In genomic region chr6:125159773-125160557, GRCm38 (mm10) we compare ENCODE assay signal across 12 mouse cellular contexts. TPM values are rescaled to one million over a fixed set of nuclear protein-coding genes. Genes with fewer than 3 reads are reported as not detected.
A peak's percentile ranks its signal among the peaks of the same experiment; 100 is the strongest.
DNase-seq lines count a peak whose midpoint lies in the region; ATAC-seq lines count a peak whose summit lies in the region.
"Had no signal": no experiment of that assay in that cellular context is flagged by ENCODE, and none has a peak within 500 bp of the region (broad histone marks: within the 10 kb centered on the region; RNA-seq: fewer than 3 reads in every experiment).

No protein-coding gene starts in this region.

- H3K9ac ChIP-seq in forebrain, embryonic 12.5 days: 0 out of 2 replicates have a peak overlapping the region, but pooled peaks have one; percentile 0
- H3K9ac ChIP-seq in forebrain, embryonic 14.5 days (ENCODE audit: low read length): no peak overlapping the region; the same call in 1 of the 2 replicates
- H3K9ac ChIP-seq in limb, embryonic 11.5 days (ENCODE audit: low read length): no peak overlapping the region
- H3K9ac ChIP-seq in limb, embryonic 12.5 days (replicated peaks): no peak overlapping the region
- H3K9ac ChIP-seq: hindbrain, embryonic 15.5 days had no signal

- peaks cover 76% of the 10 kb centered on the region for H3K36me3 ChIP-seq in forebrain, embryonic 12.5 days (replicated peaks)
- H3K36me3 ChIP-seq in forebrain, embryonic 14.5 days (ENCODE audit: control insufficient read depth, insufficient read depth, low read length): peaks cover 62% of the 10 kb centered on the region
- H3K36me3 ChIP-seq in limb, embryonic 11.5 days (ENCODE audit: control insufficient read depth, insufficient read depth, low read length): peaks cover 17% of the 10 kb centered on the region
- peaks cover 95% of the 10 kb centered on the region for H3K36me3 ChIP-seq in limb, embryonic 10.5 days
- peaks cover 93% of the 10 kb centered on the region for H3K36me3 ChIP-seq in limb, embryonic 12.5 days

- no peaks in the 10 kb centered on the region for H3K9me3 ChIP-seq in forebrain, embryonic 12.5 days
- no peaks in the 10 kb centered on the region for H3K9me3 ChIP-seq in forebrain, embryonic 14.5 days (replicated peaks; ENCODE audit: control insufficient read depth, low read length)
- H3K9me3 ChIP-seq in limb, embryonic 11.5 days (ENCODE audit: control insufficient read depth, low read length): no peaks in the 10 kb centered on the region
- H3K9me3 ChIP-seq in limb, embryonic 10.5 days (replicated peaks): no peaks in the 10 kb centered on the region
- no peaks in the 10 kb centered on the region for H3K9me3 ChIP-seq in limb, embryonic 12.5 days
- H3K9me3 ChIP-seq: hindbrain, embryonic 15.5 days had no signal

- no peaks in the 10 kb centered on the region for H3K27me3 ChIP-seq in forebrain, embryonic 12.5 days
- no peaks in the 10 kb centered on the region for H3K27me3 ChIP-seq in forebrain, embryonic 14.5 days (replicated peaks; ENCODE audit: control insufficient read depth, insufficient read depth, low read length)
- no peaks in the 10 kb centered on the region for H3K27me3 ChIP-seq in limb, embryonic 11.5 days (ENCODE audit: control insufficient read depth, insufficient read depth, low read length)
- no peaks in the 10 kb centered on the region for H3K27me3 ChIP-seq in limb, embryonic 10.5 days (ENCODE audit: low read depth, poor library complexity, severe bottlenecking)
- no peaks in the 10 kb centered on the region for H3K27me3 ChIP-seq in limb, embryonic 12.5 days
- H3K27me3 ChIP-seq: hindbrain, embryonic 15.5 days had no signal

- DNase-seq in forebrain, embryonic 14.5 days (ENCODE audit: low spot score): no peak
- DNase-seq in limb, embryonic 11.5 days (ENCODE audit: low spot score): peak; percentile 27
- no peak for DNase-seq in limb, embryonic 10.5 days (ENCODE audit: low spot score)
- DNase-seq in MEL-GATA-1-ER (ENCODE audit: extremely low read depth, low read depth): peak; percentile 66
- no peak for DNase-seq in frontal cortex, adult 2 months (ENCODE audit: extremely low spot score in 1 of 2, low spot score in 1 of 2)
- DNase-seq: cerebellum, adult 8-10 months; lung, adult 18-20 months; right cerebral cortex, postnatal 14 days had no signal

- 87% methylated on average over 7 of the region's 7 CpGs for WGBS in forebrain, embryonic 12.5 days
- WGBS in forebrain, embryonic 14.5 days: 77% methylated on average over 7 of the region's 7 CpGs
- WGBS in limb, embryonic 11.5 days: 88% methylated on average over 7 of the region's 7 CpGs
- WGBS in limb, embryonic 10.5 days: 88% methylated on average over 7 of the region's 7 CpGs
- WGBS in limb, embryonic 12.5 days: 87% methylated on average over 7 of the region's 7 CpGs

- no peak overlapping the region for H3K4me2 ChIP-seq in forebrain, embryonic 12.5 days
- H3K4me2 ChIP-seq in forebrain, embryonic 14.5 days (ENCODE audit: low read length): no peak overlapping the region
- H3K4me2 ChIP-seq in limb, embryonic 11.5 days (ENCODE audit: low read depth, severe bottlenecking): no peak overlapping the region
- H3K4me2 ChIP-seq in limb, embryonic 12.5 days: no peak overlapping the region
- H3K4me2 ChIP-seq: hindbrain, embryonic 15.5 days had no signal

- H3K4me3 ChIP-seq in forebrain, embryonic 12.5 days (replicated peaks): no peak overlapping the region
- no peak overlapping the region for H3K4me3 ChIP-seq in forebrain, embryonic 14.5 days (ENCODE audit: low read depth, low read length)
- H3K4me3 ChIP-seq in limb, embryonic 11.5 days (ENCODE audit: low read depth, low read length): no peak overlapping the region
- no peak overlapping the region for H3K4me3 ChIP-seq in limb, embryonic 10.5 days
- H3K4me3 ChIP-seq in limb, embryonic 12.5 days (replicated peaks): no peak overlapping the region
- H3K4me3 ChIP-seq: hindbrain, embryonic 15.5 days had no signal

- H3K4me1 ChIP-seq in forebrain, embryonic 12.5 days: peaks cover 49% of the 10 kb centered on the region
- H3K4me1 ChIP-seq in forebrain, embryonic 14.5 days (ENCODE audit: control insufficient read depth, insufficient read depth, low read length): peaks cover 12% of the 10 kb centered on the region
- H3K4me1 ChIP-seq in limb, embryonic 11.5 days (ENCODE audit: control insufficient read depth, insufficient read depth, low read length): peaks cover 8% of the 10 kb centered on the region
- peaks cover 29% of the 10 kb centered on the region for H3K4me1 ChIP-seq in limb, embryonic 10.5 days
- peaks cover 31% of the 10 kb centered on the region for H3K4me1 ChIP-seq in limb, embryonic 12.5 days (replicated peaks)

- H3K27ac ChIP-seq in forebrain, embryonic 12.5 days: peak overlapping the region; percentile 61
- H3K27ac ChIP-seq in forebrain, embryonic 14.5 days (ENCODE audit: low read depth, low read length): no peak overlapping the region
- no peak overlapping the region for H3K27ac ChIP-seq in limb, embryonic 11.5 days (replicated peaks; ENCODE audit: low read depth, low read length)
- H3K27ac ChIP-seq in limb, embryonic 10.5 days: no peak overlapping the region
- peak overlapping the region; percentile 64; the same call in 1 of the 2 replicates for H3K27ac ChIP-seq in limb, embryonic 12.5 days
- H3K27ac ChIP-seq: hindbrain, embryonic 15.5 days had no signal

- ATAC-seq in forebrain, embryonic 12.5 days (ENCODE audit: low FRiP score): no peak
- no peak for ATAC-seq in forebrain, embryonic 14.5 days
- ATAC-seq in limb, embryonic 11.5 days (ENCODE audit: insufficient number of reproducible peaks, low FRiP score, low TSS enrichment, low read depth): no peak
- ATAC-seq in limb, embryonic 12.5 days (ENCODE audit: insufficient number of reproducible peaks, insufficient read depth, low FRiP score, low TSS enrichment, low read depth): no peak
- ATAC-seq in cerebellum, adult (ENCODE audit: insufficient number of reproducible peaks, low FRiP score, low TSS enrichment): no peak

RNA-seq across cellular contexts. Expression of gene Gapdh, which starts 6.3 kb away (rescaled TPM):
- polyA plus RNA-seq in forebrain, embryonic 12.5 days (2016; fragmentation: Nextera tagmentation; extraction: Ambion mirVana): 2,231 and 2,319 TPM in 2 replicates
- 1,676 and 1,964 TPM in 2 replicates for polyA plus RNA-seq in forebrain, embryonic 14.5 days (2014; fragmentation: Nextera tagmentation; extraction: Ambion mirVana)
- 2,642 and 2,787 TPM in 2 replicates for polyA plus RNA-seq in limb, embryonic 11.5 days (2014; fragmentation: Nextera tagmentation; extraction: Ambion mirVana)
- 2,585 and 3,112 TPM in 2 replicates for polyA plus RNA-seq in limb, embryonic 10.5 days (2016; fragmentation: Nextera tagmentation; extraction: Ambion mirVana)
- 2,206 and 2,264 TPM in 2 replicates for polyA plus RNA-seq in limb, embryonic 12.5 days (2016; fragmentation: Nextera tagmentation; extraction: Ambion mirVana)
- polyA plus RNA-seq in frontal cortex, adult 2 months (2012; rRNA removed): 4,623 and 6,295 TPM in 2 replicates

RNA-seq across cellular contexts. Expression of gene Iffo1, which starts 14.9 kb away (rescaled TPM):
- polyA plus RNA-seq in forebrain, embryonic 12.5 days (2016; fragmentation: Nextera tagmentation; extraction: Ambion mirVana): 15.9 and 16.0 TPM in 2 replicates
- polyA plus RNA-seq in forebrain, embryonic 14.5 days (2014; fragmentation: Nextera tagmentation; extraction: Ambion mirVana): 10.8 and 13.4 TPM in 2 replicates
- polyA plus RNA-seq in limb, embryonic 11.5 days (2014; fragmentation: Nextera tagmentation; extraction: Ambion mirVana): 12.7 and 14.5 TPM in 2 replicates
- polyA plus RNA-seq in limb, embryonic 10.5 days (2016; fragmentation: Nextera tagmentation; extraction: Ambion mirVana): 10.9 and 15.5 TPM in 2 replicates
- polyA plus RNA-seq in limb, embryonic 12.5 days (2016; fragmentation: Nextera tagmentation; extraction: Ambion mirVana): 24.6 and 27.1 TPM in 2 replicates
- polyA plus RNA-seq in frontal cortex, adult 2 months (2012; rRNA removed): 86.9 and 94.3 TPM in 2 replicates

RNA-seq across cellular contexts. Expression of gene Nop2, which starts 28.3 kb away (rescaled TPM):
- 62.9 and 63.6 TPM in 2 replicates for polyA plus RNA-seq in forebrain, embryonic 12.5 days (2016; fragmentation: Nextera tagmentation; extraction: Ambion mirVana)
- 46.8 and 52.7 TPM in 2 replicates for polyA plus RNA-seq in forebrain, embryonic 14.5 days (2014; fragmentation: Nextera tagmentation; extraction: Ambion mirVana)
- 71.4 and 76.3 TPM in 2 replicates for polyA plus RNA-seq in limb, embryonic 11.5 days (2014; fragmentation: Nextera tagmentation; extraction: Ambion mirVana)
- polyA plus RNA-seq in limb, embryonic 10.5 days (2016; fragmentation: Nextera tagmentation; extraction: Ambion mirVana): 94.6 and 119 TPM in 2 replicates
- 65.8 and 72.6 TPM in 2 replicates for polyA plus RNA-seq in limb, embryonic 12.5 days (2016; fragmentation: Nextera tagmentation; extraction: Ambion mirVana)
- 22.0 and 22.3 TPM in 2 replicates for polyA plus RNA-seq in frontal cortex, adult 2 months (2012; rRNA removed)

RNA-seq across cellular contexts. Expression of gene Ncapd2, which starts 31.5 kb away (rescaled TPM):
- polyA plus RNA-seq in forebrain, embryonic 12.5 days (2016; fragmentation: Nextera tagmentation; extraction: Ambion mirVana): 221 and 246 TPM in 2 replicates
- 64.4 and 67.6 TPM in 2 replicates for polyA plus RNA-seq in forebrain, embryonic 14.5 days (2014; fragmentation: Nextera tagmentation; extraction: Ambion mirVana)
- 181 and 182 TPM in 2 replicates for polyA plus RNA-seq in limb, embryonic 11.5 days (2014; fragmentation: Nextera tagmentation; extraction: Ambion mirVana)
- 285 and 288 TPM in 2 replicates for polyA plus RNA-seq in limb, embryonic 10.5 days (2016; fragmentation: Nextera tagmentation; extraction: Ambion mirVana)
- polyA plus RNA-seq in limb, embryonic 12.5 days (2016; fragmentation: Nextera tagmentation; extraction: Ambion mirVana): 224 and 227 TPM in 2 replicates
- polyA plus RNA-seq in frontal cortex, adult 2 months (2012; rRNA removed): 51.7 and 53.6 TPM in 2 replicates

RNA-seq across cellular contexts. Expression of gene Mrpl51, which starts 31.6 kb away (rescaled TPM):
- 192 and 193 TPM in 2 replicates for polyA plus RNA-seq in forebrain, embryonic 12.5 days (2016; fragmentation: Nextera tagmentation; extraction: Ambion mirVana)
- polyA plus RNA-seq in forebrain, embryonic 14.5 days (2014; fragmentation: Nextera tagmentation; extraction: Ambion mirVana): 160 and 179 TPM in 2 replicates
- 216 and 218 TPM in 2 replicates for polyA plus RNA-seq in limb, embryonic 11.5 days (2014; fragmentation: Nextera tagmentation; extraction: Ambion mirVana)
- 213 and 231 TPM in 2 replicates for polyA plus RNA-seq in limb, embryonic 10.5 days (2016; fragmentation: Nextera tagmentation; extraction: Ambion mirVana)
- polyA plus RNA-seq in limb, embryonic 12.5 days (2016; fragmentation: Nextera tagmentation; extraction: Ambion mirVana): 209 and 210 TPM in 2 replicates
- polyA plus RNA-seq in frontal cortex, adult 2 months (2012; rRNA removed): 46.7 and 48.7 TPM in 2 replicates

Comparison
In these comparisons a context has a peak if more than half of its experiments do, and no peak if none do; other contexts are left out.
1. H3K27ac ChIP-seq: peak in forebrain, embryonic 12.5 days (single experiment) and limb, embryonic 12.5 days (single experiment); none in forebrain, embryonic 14.5 days (single experiment), limb, embryonic 11.5 days (single experiment) and limb, embryonic 10.5 days (single experiment).
2. DNase-seq: peak in limb, embryonic 11.5 days (single experiment) and MEL-GATA-1-ER (single experiment); none in forebrain, embryonic 14.5 days (single experiment), limb, embryonic 10.5 days (single experiment) and frontal cortex, adult 2 months (0 of 2).